Mouse (Mus musculus) stomach, postnatal 0 days (tissue): Measurements from ENCODE around the gene Tedc1.

ENCODE experiments used
- CTCF ChIP-seq: IDR thresholded peaks from 2 replicates; pipeline ENCODE4 v1.5.1; 2016; ENCODE audit warnings: antibody characterized with exemption, low read depth, mild to moderate bottlenecking, moderate library complexity
- EP300 ChIP-seq: optimal IDR thresholded peaks from 2 replicates; pipeline ENCODE3; 2016; ENCODE audit warnings: antibody characterized with exemption

DNA sequence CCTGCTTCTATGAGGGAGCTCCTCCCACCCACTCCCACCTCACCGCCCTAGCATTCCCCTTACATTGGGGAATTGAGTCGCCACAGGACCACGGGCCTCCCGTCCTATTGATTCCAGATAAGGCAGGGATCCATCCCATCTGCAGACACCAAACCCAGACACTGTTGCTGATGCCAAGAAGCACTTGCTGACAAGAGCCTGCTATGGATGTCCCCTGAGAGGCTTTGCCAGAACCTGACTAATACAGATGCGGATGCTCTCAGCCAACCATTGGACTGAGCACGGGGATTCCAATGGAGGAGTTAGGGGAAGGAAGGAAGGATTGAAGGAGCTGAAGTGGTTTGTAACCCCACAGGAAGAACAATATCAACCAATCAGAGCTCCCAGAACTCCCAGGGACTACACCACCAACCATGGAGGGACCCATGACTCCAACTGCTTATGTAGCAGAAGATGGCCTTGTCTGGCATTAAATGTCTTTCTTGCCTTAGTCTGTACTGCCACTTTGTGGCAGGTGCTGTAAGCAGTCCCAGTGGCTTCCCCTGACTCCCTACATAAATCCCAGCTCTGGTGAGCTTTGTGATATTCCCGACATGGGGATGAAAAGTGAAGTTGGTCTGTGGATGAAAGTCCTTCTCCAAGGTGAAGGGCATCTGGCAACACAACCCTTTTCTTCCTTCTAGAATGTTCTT, 49.2 kb downstream of the Tedc1 start:
- TF ChIP-seq CTCF (peak; percentile 53), EP300 (no peak)
